Mouse (Mus musculus): ENCODE measurements around the gene Ankrd11. TPM values are rescaled to one million over a fixed set of nuclear protein-coding genes. Genes with fewer than 3 reads are reported as not detected.

Ankrd11 gene
- total and polyA plus RNA-seq, 3 experiments = 49.2 to 235 (median 87.7) TPM

- H3K9me3 ChIP-seq (replicated peaks; ENCODE audit: insufficient read depth, low read length) = no peaks in the 10 kb centered on the region
- H3K4me3 ChIP-seq (ENCODE audit: control insufficient read depth in 1 of 2, insufficient read depth in 1 of 2, low read depth in 2 of 2, low read length in 2 of 2) = no peak overlapping the region
- TF ChIP-seq EP300 (IDR thresholded peaks at IDR 0.05; ENCODE audit: low read depth in 1 of 2, low read length in 2 of 2) (no peak), USF1 (IDR thresholded peaks at IDR 0.05; ENCODE audit: low read depth, low read length) (no peak), KAT2A (conservative IDR thresholded peaks at IDR 0.05; ENCODE audit: low read depth, low read length) (no peak), RAD21 (IDR thresholded peaks at IDR 0.05; ENCODE audit: low read depth, low read length) (no peak)
- H3K9ac ChIP-seq (ENCODE audit: control insufficient read depth, low read depth, low read length, poor library complexity, severe bottlenecking) = no peak overlapping the region
- H3K27me3 ChIP-seq (ENCODE audit: control insufficient read depth in 1 of 2, insufficient read depth in 2 of 2, low read length in 2 of 2) = no peaks in the 10 kb centered on the region
- no peak for DNase-seq (ENCODE audit: low read depth, low spot score)
- H3K27ac ChIP-seq (ENCODE audit: control insufficient read depth, low read depth, low read length) = no peak overlapping the region
- no peaks in the 10 kb centered on the region; a peak in 1 of 4 replicates for H3K36me3 ChIP-seq (ENCODE audit: control insufficient read depth in 1 of 2, insufficient read depth in 2 of 2, low read length in 2 of 2)
- H3K79me2 ChIP-seq (ENCODE audit: control insufficient read depth, insufficient read depth, low read length, poor library complexity) = no peaks in the 10 kb centered on the region
- H3K4me1 ChIP-seq (ENCODE audit: control insufficient read depth in 1 of 2, insufficient read depth in 2 of 2, low read length in 2 of 2) = no peaks in the 10 kb centered on the region
These were observed 40.9 kb upstream of the Ankrd11 start for GRCm38 (mm10) chr8:123082993-123083392.

DNA sequence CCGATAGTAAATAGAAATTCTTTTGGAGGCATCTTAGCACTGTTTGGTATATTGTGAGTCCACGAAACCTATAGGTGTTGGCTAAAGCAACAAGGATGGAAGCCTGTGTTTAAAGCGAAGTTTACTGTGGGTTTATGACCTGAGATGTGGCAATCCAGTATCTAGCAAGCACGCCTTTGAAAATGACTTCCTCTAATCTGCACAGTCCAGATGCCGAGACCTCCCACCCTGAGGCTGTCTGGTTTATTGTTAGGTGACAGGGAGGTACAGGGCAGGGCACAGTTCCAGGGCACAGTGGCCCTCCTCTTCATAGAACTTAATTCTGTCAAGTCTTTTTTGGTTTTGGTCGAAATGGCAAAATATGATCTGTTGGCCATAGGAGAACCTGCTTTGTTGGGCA is 35.1 kb upstream of the Ankrd11 start:
- H3K27me3 ChIP-seq (ENCODE audit: control insufficient read depth in 1 of 2, insufficient read depth in 2 of 2, low read length in 2 of 2) = no peaks in the 10 kb centered on the region
- no peaks in the 10 kb centered on the region for H3K4me1 ChIP-seq (ENCODE audit: control insufficient read depth in 1 of 2, insufficient read depth in 2 of 2, low read length in 2 of 2)
- H3K36me3 ChIP-seq (ENCODE audit: control insufficient read depth in 1 of 2, insufficient read depth in 2 of 2, low read length in 2 of 2) = peaks cover 0 to 3% of the 10 kb centered on the region in 2 experiments; a peak in 2 of 4 replicates
- no peak overlapping the region for H3K4me3 ChIP-seq (ENCODE audit: control insufficient read depth in 1 of 2, insufficient read depth in 1 of 2, low read depth in 2 of 2, low read length in 2 of 2)
- no peak overlapping the region for H3K9ac ChIP-seq (ENCODE audit: control insufficient read depth, low read depth, low read length, poor library complexity, severe bottlenecking)
- no peaks in the 10 kb centered on the region for H3K79me2 ChIP-seq (ENCODE audit: control insufficient read depth, insufficient read depth, low read length, poor library complexity)
- no peaks in the 10 kb centered on the region for H3K9me3 ChIP-seq (replicated peaks; ENCODE audit: insufficient read depth, low read length)
- TF ChIP-seq GATA1 (IDR thresholded peaks at IDR 0.05; ENCODE audit: low read depth, low read length) = no peak
- no peak for TF ChIP-seq MYB (IDR thresholded peaks at IDR 0.05; ENCODE audit: low read depth, low read length)
- peak; percentile 63 for TF ChIP-seq TAL1 (IDR thresholded peaks at IDR 0.05; ENCODE audit: low read length)
- no peak for TF ChIP-seq HCFC1 (IDR thresholded peaks at IDR 0.05; ENCODE audit: low read depth, low read length)
- TF ChIP-seq NELFE (IDR thresholded peaks at IDR 0.05; ENCODE audit: low read depth, low read length) = no peak
- TF ChIP-seq MXI1 (IDR thresholded peaks at IDR 0.05; ENCODE audit: low read depth, low read length) = no peak
- no peak for TF ChIP-seq ZKSCAN1 (IDR thresholded peaks at IDR 0.05; ENCODE audit: low read depth, low read length)
- no peak for TF ChIP-seq POLR2A (IDR thresholded peaks at IDR 0.05; ENCODE audit: control insufficient read depth in 1 of 2, insufficient read depth in 1 of 2, low read depth in 1 of 2, low read length in 2 of 2, poor library complexity in 1 of 2)
- no peak for TF ChIP-seq JUND (IDR thresholded peaks at IDR 0.05; ENCODE audit: low read depth, low read length)
- TF ChIP-seq ELF1 (IDR thresholded peaks at IDR 0.05; ENCODE audit: low read depth, low read length) = no peak
- no peak for TF ChIP-seq SMC3 (IDR thresholded peaks at IDR 0.05; ENCODE audit: low read depth, low read length)
- TF ChIP-seq EP300 (IDR thresholded peaks at IDR 0.05; ENCODE audit: low read depth in 1 of 2, low read length in 2 of 2) = 0 out of 4 replicates have a peak, but pooled peaks of 1 of the 2 experiments have one; percentile 22
- TF ChIP-seq MEF2A (IDR thresholded peaks at IDR 0.05; ENCODE audit: extremely low read depth, insufficient replicate concordance, low read depth, low read length, poor library complexity, severe bottlenecking) = no peak
- no peak for TF ChIP-seq ETS1 (IDR thresholded peaks at IDR 0.05; ENCODE audit: low read depth, low read length)
- no peak overlapping the region for H3K27ac ChIP-seq (ENCODE audit: control insufficient read depth, low read depth, low read length)
- DNase-seq (ENCODE audit: low read depth, low spot score) = peak; percentile 66
